Mouse (Mus musculus) bone marrow macrophage, adult 2 months (primary cell): ENCODE data around the gene Ctu2.

ENCODE experiments used
- CTCF ChIP-seq: IDR thresholded peaks from 2 replicates; pipeline ENCODE4 v1.5.1; 2012; ENCODE audit warnings: low read depth, mild to moderate bottlenecking, low read length, moderate library complexity
- POLR2A ChIP-seq: IDR thresholded peaks from 2 replicates; pipeline ENCODE4 v1.6.1; 2012; ENCODE audit warnings: mild to moderate bottlenecking, low read depth, low read length, borderline replicate concordance

DNA sequence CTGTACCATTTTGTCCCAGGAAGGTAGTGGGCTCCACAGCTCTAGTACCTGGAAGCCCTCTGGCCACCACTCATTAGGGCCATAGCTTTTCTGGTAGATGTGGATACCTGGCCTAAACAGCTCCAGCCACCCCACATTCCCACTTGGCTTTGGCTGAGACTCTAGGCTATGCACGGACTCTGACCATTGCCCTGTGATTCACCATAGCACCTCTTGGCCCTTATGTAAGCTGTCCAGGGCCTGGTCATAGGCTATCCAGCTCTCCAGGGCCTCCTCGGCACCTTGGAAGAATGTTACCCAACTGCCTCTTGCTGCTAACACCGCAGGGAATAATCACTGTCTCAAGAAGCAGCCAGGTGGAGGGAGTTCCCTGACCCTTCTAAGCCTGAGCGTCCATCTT is 53.2 kb downstream of the Ctu2 start:
- no peak for TF ChIP-seq POLR2A
- TF ChIP-seq CTCF, result no peak
